Mouse (Mus musculus): ENCODE results near the gene Klk5. TPM values are rescaled to one million over a fixed set of nuclear protein-coding genes. Genes with fewer than 3 reads are reported as not detected.

Gene Klk5
- polyA plus RNA-seq (2012; rRNA removed), result not detected in 2 replicates

DNA sequence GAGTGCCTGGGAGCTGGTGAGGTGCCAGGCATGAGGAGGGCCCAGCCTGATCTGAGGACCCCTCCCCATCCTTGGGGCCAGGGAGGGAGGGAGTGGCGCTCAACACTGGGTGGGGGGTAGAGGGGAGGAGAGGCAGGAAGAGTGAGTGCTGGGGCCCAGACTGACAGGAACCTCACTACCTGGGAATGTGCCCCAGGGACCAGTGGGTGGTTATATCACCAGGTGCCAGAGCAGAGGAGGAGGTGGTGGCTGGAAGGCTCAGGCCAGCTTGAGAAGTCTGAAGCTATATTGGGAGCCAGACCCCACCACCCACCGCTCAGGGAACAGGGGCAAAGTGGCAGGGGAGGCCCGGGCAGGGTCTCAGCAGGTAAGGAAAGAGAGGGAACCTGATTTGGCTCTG is at the start of gene Klk5:
Klk5 (plus strand) TSS at position 271 of the 400 bp plus-strand sequence.
- H3K4me1 ChIP-seq (ENCODE audit: control insufficient read depth, insufficient read depth, insufficient read length), result no peaks in the 10 kb centered on the region
- H3K4me3 ChIP-seq (ENCODE audit: extremely low read depth, insufficient read depth, insufficient read length), result no peak within 1 kb of the TSS
- H3K36me3 ChIP-seq (ENCODE audit: control insufficient read depth, insufficient read depth, low read length), result no peaks in the 10 kb centered on the region
- TF ChIP-seq POLR2A (IDR thresholded peaks at IDR 0.05; ENCODE audit: low read depth, low read length) (no peak), CTCF (IDR thresholded peaks at IDR 0.05; ENCODE audit: extremely low read depth, insufficient read depth, insufficient read length, insufficient replicate concordance) (no peak)
- no peak for DNase-seq (ENCODE audit: low read depth in 1 of 2, low spot score in 2 of 2)
- WGBS, result 58% methylated on average over 3 of the region's 3 CpGs
- H3K27me3 ChIP-seq (ENCODE audit: control insufficient read depth, insufficient read depth, low read length), result no peaks in the 10 kb centered on the region
- H3K27ac ChIP-seq (ENCODE audit: insufficient read depth, low read length), result no peak within 1 kb of the TSS

DNA sequence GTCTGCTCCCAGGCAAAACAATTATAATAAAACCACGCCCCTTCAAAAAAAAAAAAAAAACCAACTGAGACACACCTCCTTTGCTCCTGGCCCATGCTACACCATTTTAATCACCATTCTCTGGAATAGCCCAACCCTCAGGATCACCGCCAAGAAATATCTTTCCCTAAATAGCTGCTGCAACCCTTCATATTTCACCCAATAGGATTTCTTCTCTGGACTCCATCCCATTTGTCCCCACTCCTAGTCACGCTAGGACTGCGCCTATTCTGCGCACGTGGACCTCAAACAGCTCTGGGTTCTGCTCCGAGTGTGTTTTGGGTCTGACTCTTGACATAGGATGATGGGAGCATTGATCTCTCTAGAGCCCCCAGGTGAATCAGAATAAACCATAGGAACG is 45.4 kb upstream of the Klk5 start:
- no peaks in the 10 kb centered on the region for H3K36me3 ChIP-seq (ENCODE audit: control insufficient read depth, insufficient read depth, low read length)
- TF ChIP-seq POLR2A (IDR thresholded peaks at IDR 0.05; ENCODE audit: low read depth, low read length), result no peak
- no peak for DNase-seq (ENCODE audit: low read depth in 1 of 2, low spot score in 2 of 2)
- H3K4me3 ChIP-seq (ENCODE audit: extremely low read depth, insufficient read depth, insufficient read length), result no peak overlapping the region
- WGBS, result 41% methylated on average over 8 of the region's 8 CpGs
- no peak overlapping the region for H3K27ac ChIP-seq (ENCODE audit: insufficient read depth, low read length)
- no peaks in the 10 kb centered on the region for H3K27me3 ChIP-seq (ENCODE audit: control insufficient read depth, insufficient read depth, low read length)
- H3K4me1 ChIP-seq (ENCODE audit: control insufficient read depth, insufficient read depth, insufficient read length), result no peaks in the 10 kb centered on the region; the same call in 1 of the 2 replicates

DNA sequence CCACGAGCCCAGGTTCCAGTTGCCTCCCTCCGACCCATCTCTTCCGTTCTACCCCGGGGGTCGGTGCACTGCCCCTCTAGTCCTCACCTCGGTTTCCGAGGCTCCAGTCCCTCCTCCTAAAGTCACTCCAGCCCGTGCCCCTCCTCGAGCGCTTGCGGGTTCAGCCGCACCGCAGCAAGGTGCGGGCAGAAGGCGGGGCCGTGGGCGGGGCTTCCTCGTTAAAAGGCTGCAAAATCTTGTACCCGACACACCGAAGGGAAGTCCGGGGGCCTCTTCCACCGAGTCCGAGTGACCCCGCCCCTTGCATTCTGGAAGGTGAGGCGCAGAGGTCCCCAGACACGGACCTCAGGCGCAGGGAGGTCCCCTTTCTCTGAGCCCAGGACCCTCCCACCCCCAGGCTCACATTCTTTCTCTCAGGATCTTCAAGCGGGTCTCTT is 44.4 kb upstream of the Klk5 start, which contains the start of gene Klk8:
Klk8 (plus strand) TSS at position 245 of the 437 bp plus-strand sequence.
- under 1% methylated on average over 28 of the region's 28 CpGs for WGBS
- DNase-seq (ENCODE audit: low read depth in 1 of 2, low spot score in 2 of 2), result peak in 1 of 2 experiments; percentile 26
- Histone ChIP-seq H3K36me3 (ENCODE audit: control insufficient read depth, insufficient read depth, low read length) (no peaks in the 10 kb centered on the region), H3K27me3 (ENCODE audit: control insufficient read depth, insufficient read depth, low read length) (no peaks in the 10 kb centered on the region), H3K4me1 (ENCODE audit: control insufficient read depth, insufficient read depth, insufficient read length) (no peaks in the 10 kb centered on the region; the same call in 1 of the 2 replicates), H3K27ac (ENCODE audit: insufficient read depth, low read length) (no peak within 1 kb of the TSS), H3K4me3 (ENCODE audit: extremely low read depth, insufficient read depth, insufficient read length) (peak within 1 kb of the TSS; percentile 59; the same call in 1 of the 2 replicates)
- TF ChIP-seq POLR2A (IDR thresholded peaks at IDR 0.05; ENCODE audit: low read depth, low read length) (no peak), CTCF (IDR thresholded peaks at IDR 0.05; ENCODE audit: extremely low read depth, insufficient read depth, insufficient read length, insufficient replicate concordance) (no peak)

DNA sequence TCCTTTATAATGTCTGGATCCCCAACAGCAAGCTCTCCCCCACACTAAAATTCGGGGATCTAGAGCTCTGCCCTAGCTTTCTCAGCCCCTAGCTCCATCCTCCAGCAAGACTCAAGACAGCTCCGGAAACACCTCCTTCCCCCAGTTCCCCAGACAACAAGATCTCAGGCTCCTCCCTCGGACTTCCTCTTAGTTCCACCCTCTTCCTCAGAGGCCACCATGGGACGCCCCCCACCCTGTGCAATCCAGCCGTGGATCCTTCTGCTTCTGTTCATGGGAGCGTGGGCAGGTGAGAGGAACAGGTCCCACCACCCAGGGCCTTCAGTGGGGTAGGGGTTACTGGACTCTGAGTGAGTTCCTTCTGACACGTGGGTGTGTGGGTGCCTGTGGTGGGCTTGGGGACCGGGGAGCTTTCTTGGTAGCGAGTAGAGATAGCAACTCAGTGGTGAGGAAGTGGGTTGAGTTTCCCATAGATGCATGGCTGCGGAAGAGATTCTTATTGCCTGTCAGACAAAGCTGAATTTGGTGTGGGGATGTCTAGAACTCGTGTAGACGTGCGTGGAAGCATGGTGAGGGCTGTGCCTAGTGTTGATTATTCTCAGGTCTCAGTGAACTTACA is 43.8 kb upstream of the Klk5 start:
- H3K4me1 ChIP-seq (ENCODE audit: control insufficient read depth, insufficient read depth, insufficient read length), result no peaks in the 10 kb centered on the region; the same call in 1 of the 2 replicates
- H3K27me3 ChIP-seq (ENCODE audit: control insufficient read depth, insufficient read depth, low read length), result no peaks in the 10 kb centered on the region
- peak overlapping the region; percentile 59; the same call in 1 of the 2 replicates for H3K4me3 ChIP-seq (ENCODE audit: extremely low read depth, insufficient read depth, insufficient read length)
- H3K27ac ChIP-seq (ENCODE audit: insufficient read depth, low read length), result no peak overlapping the region
- no peak for DNase-seq (ENCODE audit: low read depth in 1 of 2, low spot score in 2 of 2)
- 8% methylated on average over 13 of the region's 13 CpGs for WGBS
- no peaks in the 10 kb centered on the region for H3K36me3 ChIP-seq (ENCODE audit: control insufficient read depth, insufficient read depth, low read length)
- TF ChIP-seq CTCF (IDR thresholded peaks at IDR 0.05; ENCODE audit: extremely low read depth, insufficient read depth, insufficient read length, insufficient replicate concordance), result no peak
- no peak for TF ChIP-seq POLR2A (IDR thresholded peaks at IDR 0.05; ENCODE audit: low read depth, low read length)

DNA sequence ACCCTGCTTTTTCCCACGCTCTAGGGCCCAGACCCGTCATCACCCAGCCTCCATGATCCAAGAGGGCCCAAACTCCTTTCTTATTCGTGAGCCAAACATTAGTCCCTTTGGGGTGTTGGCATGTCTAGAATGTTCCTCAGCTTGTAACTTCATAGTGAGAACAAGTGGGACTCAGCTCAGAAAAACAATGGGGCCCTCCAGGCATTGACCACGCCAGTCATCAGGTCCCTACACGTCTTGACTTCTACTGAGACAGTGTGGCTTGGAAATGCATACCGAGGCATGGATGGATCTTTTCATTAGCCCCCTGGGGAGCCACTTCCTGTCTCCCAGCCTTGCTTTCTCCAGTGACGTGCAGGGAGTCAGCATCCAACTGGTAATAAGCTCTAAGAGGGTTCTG is 41.9 kb upstream of the Klk5 start:
- WGBS, result 79% methylated on average over 7 of the region's 7 CpGs
- H3K27me3 ChIP-seq (ENCODE audit: control insufficient read depth, insufficient read depth, low read length), result no peaks in the 10 kb centered on the region
- no peak for DNase-seq (ENCODE audit: low read depth in 1 of 2, low spot score in 2 of 2)
- no peak overlapping the region for H3K27ac ChIP-seq (ENCODE audit: insufficient read depth, low read length)
- no peaks in the 10 kb centered on the region; the same call in 1 of the 2 replicates for H3K4me1 ChIP-seq (ENCODE audit: control insufficient read depth, insufficient read depth, insufficient read length)
- no peak overlapping the region for H3K4me3 ChIP-seq (ENCODE audit: extremely low read depth, insufficient read depth, insufficient read length)
- H3K36me3 ChIP-seq (ENCODE audit: control insufficient read depth, insufficient read depth, low read length), result no peaks in the 10 kb centered on the region
- TF ChIP-seq POLR2A (IDR thresholded peaks at IDR 0.05; ENCODE audit: low read depth, low read length) (no peak), CTCF (IDR thresholded peaks at IDR 0.05; ENCODE audit: extremely low read depth, insufficient read depth, insufficient read length, insufficient replicate concordance) (no peak)

DNA sequence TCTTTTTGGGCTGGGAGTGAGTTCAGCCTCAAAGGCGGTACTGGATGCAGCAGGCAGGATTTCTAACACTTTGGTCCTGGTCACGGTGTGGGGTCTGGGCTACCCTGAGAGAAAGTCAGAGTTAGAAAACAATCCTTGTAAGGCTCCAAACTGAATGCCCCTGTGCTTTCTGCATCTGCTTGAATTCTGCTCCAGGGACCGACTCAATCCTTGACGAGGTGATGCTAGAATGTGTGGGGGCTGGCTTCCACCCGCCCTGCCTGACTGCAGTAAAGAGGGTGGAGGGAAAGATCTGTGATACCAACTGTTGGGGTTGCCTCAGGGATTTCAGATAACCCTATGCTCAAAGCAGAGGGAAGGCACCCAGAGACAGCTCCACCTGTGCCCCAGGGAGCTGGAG is 30.8 kb upstream of the Klk5 start, which contains the start of gene Klk7:
Klk7 (plus strand) TSS at position 301 of the 400 bp plus-strand sequence.
- 58% methylated on average over 5 of the region's 5 CpGs for WGBS
- no peak within 1 kb of the TSS for H3K4me3 ChIP-seq (ENCODE audit: extremely low read depth, insufficient read depth, insufficient read length)
- H3K27ac ChIP-seq (ENCODE audit: insufficient read depth, low read length), result no peak within 1 kb of the TSS
- DNase-seq (ENCODE audit: low read depth in 1 of 2, low spot score in 2 of 2), result no peak
- H3K27me3 ChIP-seq (ENCODE audit: control insufficient read depth, insufficient read depth, low read length), result no peaks in the 10 kb centered on the region
- H3K4me1 ChIP-seq (ENCODE audit: control insufficient read depth, insufficient read depth, insufficient read length), result no peaks in the 10 kb centered on the region
- TF ChIP-seq POLR2A (IDR thresholded peaks at IDR 0.05; ENCODE audit: low read depth, low read length) (no peak), CTCF (IDR thresholded peaks at IDR 0.05; ENCODE audit: extremely low read depth, insufficient read depth, insufficient read length, insufficient replicate concordance) (no peak)
- no peaks in the 10 kb centered on the region for H3K36me3 ChIP-seq (ENCODE audit: control insufficient read depth, insufficient read depth, low read length)

DNA sequence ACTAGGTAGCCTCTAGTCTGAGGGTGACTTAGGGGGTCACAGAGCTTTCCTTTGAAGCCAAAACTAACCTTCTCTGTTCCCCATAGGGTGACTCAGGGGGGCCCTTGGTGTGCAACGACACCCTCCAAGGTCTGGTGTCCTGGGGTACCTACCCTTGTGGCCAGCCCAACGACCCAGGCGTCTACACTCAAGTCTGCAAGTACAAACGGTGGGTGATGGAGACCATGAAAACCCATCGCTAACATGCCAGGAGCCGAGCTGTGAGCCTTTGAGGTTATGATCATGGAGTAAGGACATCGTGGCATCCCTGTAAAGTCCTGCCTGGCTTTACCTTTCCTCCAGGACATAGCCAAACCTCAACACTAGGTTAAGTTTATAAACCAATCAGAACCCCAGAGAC is 26.6 kb upstream of the Klk5 start:
- H3K36me3 ChIP-seq (ENCODE audit: control insufficient read depth, insufficient read depth, low read length), result no peaks in the 10 kb centered on the region
- H3K4me1 ChIP-seq (ENCODE audit: control insufficient read depth, insufficient read depth, insufficient read length), result no peaks in the 10 kb centered on the region
- TF ChIP-seq POLR2A (IDR thresholded peaks at IDR 0.05; ENCODE audit: low read depth, low read length), result no peak
- no peak for TF ChIP-seq CTCF (IDR thresholded peaks at IDR 0.05; ENCODE audit: extremely low read depth, insufficient read depth, insufficient read length, insufficient replicate concordance)
- H3K27ac ChIP-seq (ENCODE audit: insufficient read depth, low read length), result no peak overlapping the region
- DNase-seq (ENCODE audit: low read depth in 1 of 2, low spot score in 2 of 2), result no peak
- H3K27me3 ChIP-seq (ENCODE audit: control insufficient read depth, insufficient read depth, low read length), result no peaks in the 10 kb centered on the region
- no peak overlapping the region for H3K4me3 ChIP-seq (ENCODE audit: extremely low read depth, insufficient read depth, insufficient read length)
- 86% methylated on average over 7 of the region's 7 CpGs for WGBS

All from spleen, adult 2 months (tissue).